Mouse (Mus musculus) left cerebral cortex, postnatal 4 days (tissue): ENCODE results near the gene Gm16513. TPM values are rescaled to one million over a fixed set of nuclear protein-coding genes. Genes with fewer than 3 reads are reported as not detected.
"Not testable (repeated sequence)": the region's sequence is repeated elsewhere in the genome, so short reads cannot be mapped to it uniquely, and the experiment has no call there.

ENCODE experiments used
- DNase-seq: peaks from one replicate; pipeline ENCODE4 v3.0.0-alpha.2; 2022
- intact Hi-C: fragments of 180-260 bp; cut with DNase I; formaldehyde crosslinking; loops from one replicate; pipeline ENCODE4 v1.15.1; 2025
- total RNA-seq, 2 experiments: library from RNA; stranded (reverse); gene quantifications; 2 replicates each; pipeline ENCODE4 v1.2.3; 2021

The Gm16513 gene
- total RNA-seq, result not detected

DNA sequence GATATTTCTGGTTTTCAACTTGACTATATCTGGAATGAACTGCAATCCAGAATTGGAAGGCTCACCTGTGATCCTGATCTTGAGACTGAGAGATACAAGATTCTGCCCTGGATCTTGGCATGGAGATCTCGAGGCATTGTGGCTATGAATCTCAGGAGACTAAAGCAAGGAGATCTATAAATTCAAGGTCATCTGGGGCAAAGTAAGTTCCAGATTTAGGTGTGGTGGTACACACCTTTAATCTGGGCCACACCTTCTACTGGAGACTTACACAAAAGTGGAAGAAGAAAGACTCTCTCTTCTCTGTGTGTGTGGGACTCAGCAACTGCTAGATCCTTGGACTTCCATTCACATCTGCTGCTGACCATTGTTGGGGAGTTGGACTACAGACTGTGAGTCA is at the start of gene Gm16513:
Gene Gm16513 (plus strand): TSS at position 301 of the 400 bp plus-strand sequence.
- intact Hi-C loops, DNase-seq: not testable (repeated sequence)

Other genes with a start within 250 kb of the Gm16513 start
- gene Gm6367, start 194.0 kb upstream of the Gm16513 start, total RNA-seq, result not detected
- gene Gm7942, start 75.7 kb upstream of the Gm16513 start, total RNA-seq, result not detected
- gene Gm10424, start 90.1 kb downstream of the Gm16513 start, total RNA-seq, result not detected
- not detected for gene Gm3259, start 123.3 kb downstream of the Gm16513 start, total RNA-seq